Mouse (Mus musculus): ENCODE data around the gene Slc17a4. TPM values are rescaled to one million over a fixed set of nuclear protein-coding genes. Genes with fewer than 3 reads are reported as not detected.

The Slc17a4 gene
- polyA plus RNA-seq, 1 experiment: 29.5 TPM

Other genes with a start within 250 kb of the Slc17a4 start
- gene Hist1h2ac, start 231.1 kb downstream of the Slc17a4 start, polyA plus RNA-seq (2012; rRNA removed): 1.2 TPM in 2 replicates
- gene Hist1h2bc, start 230.8 kb downstream of the Slc17a4 start, polyA plus RNA-seq (2012; rRNA removed): 279 and 296 TPM in 2 replicates
- not detected in 2 replicates for gene Hist1h1t, start 219.2 kb downstream of the Slc17a4 start, polyA plus RNA-seq (2012; rRNA removed)
- gene Hist1h4c, start 216.6 kb downstream of the Slc17a4 start, polyA plus RNA-seq (2012; rRNA removed): 16.9 and 21.6 TPM in 2 replicates
- gene Hfe, start 204.2 kb downstream of the Slc17a4 start, polyA plus RNA-seq (2012; rRNA removed): 6.3 and 7.7 TPM in 2 replicates
- 50.3 and 59.2 TPM in 2 replicates for gene Hist1h1c, start 176.2 kb downstream of the Slc17a4 start, polyA plus RNA-seq (2012; rRNA removed)
- gene Hist1h3c, start 169.4 kb downstream of the Slc17a4 start, polyA plus RNA-seq (2012; rRNA removed): 19.7 and 24.7 TPM in 2 replicates
- gene Hist1h2bb, start 168.3 kb downstream of the Slc17a4 start, polyA plus RNA-seq (2012; rRNA removed): 13.5 and 18.0 TPM in 2 replicates
- gene Hist1h2ab, start 163.9 kb downstream of the Slc17a4 start, polyA plus RNA-seq (2012; rRNA removed): 17.4 and 19.2 TPM in 2 replicates
- gene Hist1h3b, start 162.7 kb downstream of the Slc17a4 start, polyA plus RNA-seq (2012; rRNA removed): 22.1 and 33.6 TPM in 2 replicates
- 18.1 and 21.3 TPM in 2 replicates for gene Hist1h4b, start 158.0 kb downstream of the Slc17a4 start, polyA plus RNA-seq (2012; rRNA removed)
- 13.1 and 21.1 TPM in 2 replicates for gene Hist1h4a, start 153.8 kb downstream of the Slc17a4 start, polyA plus RNA-seq (2012; rRNA removed)
- 16.1 and 17.5 TPM in 2 replicates for gene Hist1h3a, start 152.6 kb downstream of the Slc17a4 start, polyA plus RNA-seq (2012; rRNA removed)
- 1.3 and 1.4 TPM in 2 replicates for gene Hist1h1a, start 151.3 kb downstream of the Slc17a4 start, polyA plus RNA-seq (2012; rRNA removed)
- 0.71 and 4.1 TPM in 2 replicates for gene Trim38, start 145.1 kb downstream of the Slc17a4 start, polyA plus RNA-seq (2012; rRNA removed)
- gene Slc17a2, start 108.0 kb downstream of the Slc17a4 start, polyA plus RNA-seq (2012; rRNA removed): 0.07 TPM in 1 of 2 replicates, not detected in the other
- gene Slc17a3, start 75.6 kb downstream of the Slc17a4 start, polyA plus RNA-seq (2012; rRNA removed): not detected in 2 replicates
- gene Slc17a1, start 47.3 kb downstream of the Slc17a4 start, polyA plus RNA-seq (2012; rRNA removed): not detected in 2 replicates
- not detected in 2 replicates for gene Hist1h2ba, start 19.1 kb upstream of the Slc17a4 start, polyA plus RNA-seq (2012; rRNA removed)
- gene Hist1h2aa, start 19.5 kb upstream of the Slc17a4 start, polyA plus RNA-seq (2012; rRNA removed): not detected in 2 replicates
- gene Scgn, start 76.2 kb upstream of the Slc17a4 start, polyA plus RNA-seq (2012; rRNA removed): 3.7 and 5.5 TPM in 2 replicates

Data from large intestine, adult 2 months (tissue).